Mouse (Mus musculus): ENCODE measurements around the gene Gm5089. TPM values are rescaled to one million over a fixed set of nuclear protein-coding genes. Genes with fewer than 3 reads are reported as not detected.

Gm5089 gene
- polyA plus RNA-seq, 1 experiment, result not detected

DNA sequence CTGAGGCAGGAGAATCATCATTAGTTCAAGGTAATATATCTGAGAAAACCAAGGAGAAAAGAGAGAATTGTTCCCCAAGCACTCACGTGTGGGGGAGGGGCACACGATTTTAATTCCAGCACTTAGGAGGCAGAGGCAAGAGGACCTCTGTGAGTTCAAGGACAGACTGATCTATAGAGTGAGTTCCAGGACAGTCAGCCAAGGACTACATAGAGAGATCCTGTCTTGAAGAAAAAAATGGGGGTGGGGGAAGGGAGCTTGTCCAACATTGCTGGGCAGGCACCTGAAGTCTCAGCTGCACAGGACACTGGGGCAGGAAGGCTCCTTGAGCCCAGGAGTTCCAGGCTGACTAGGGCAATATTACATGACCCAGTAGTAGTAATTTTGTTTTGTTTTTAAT, 36.1 kb downstream of the Gm5089 start:
- H3K27me3 ChIP-seq (ENCODE audit: control insufficient read depth, insufficient read depth, low read length), result no peaks in the 10 kb centered on the region
- WGBS, result 97% methylated on average over 2 of the region's 2 CpGs
- no peak for TF ChIP-seq POLR2A (IDR thresholded peaks at IDR 0.05; ENCODE audit: control insufficient read depth, extremely low read depth, insufficient read depth, low read length, poor library complexity)
- TF ChIP-seq CTCF (IDR thresholded peaks at IDR 0.05; ENCODE audit: borderline replicate concordance, control insufficient read depth, extremely low read depth, insufficient read depth, low read length, poor library complexity), result no peak

DNA sequence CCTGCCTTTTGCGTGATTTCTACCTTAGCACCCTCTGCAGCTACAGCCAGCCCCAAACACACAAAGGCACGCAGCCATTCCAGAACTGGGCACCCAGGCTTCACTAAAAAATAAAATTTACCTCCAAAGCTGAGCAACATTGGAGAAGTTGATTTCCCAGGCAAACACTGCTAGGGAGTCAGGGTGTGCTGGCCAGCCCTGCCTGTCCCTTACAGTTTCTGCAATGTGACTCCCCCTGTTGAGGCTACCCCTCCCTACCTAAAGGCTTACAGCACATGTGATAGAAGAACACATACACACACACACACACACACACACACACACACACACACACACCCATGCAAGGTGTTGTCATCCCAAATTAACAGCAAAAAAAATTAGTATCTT, 37.4 kb downstream of the Gm5089 start:
- WGBS, result 90% methylated on average over 2 of the region's 2 CpGs
- Histone ChIP-seq H3K27ac (ENCODE audit: control insufficient read depth, insufficient read depth, low read length) (no peak overlapping the region), H3K27me3 (ENCODE audit: control insufficient read depth, insufficient read depth, low read length) (no peaks in the 10 kb centered on the region), H3K4me3 (ENCODE audit: control insufficient read depth, insufficient read depth, low read length) (no peak overlapping the region), H3K4me1 (replicated peaks; ENCODE audit: control insufficient read depth, insufficient read depth, low read length) (no peaks in the 10 kb centered on the region), H3K36me3 (ENCODE audit: control insufficient read depth, insufficient read depth, low read length) (no peaks in the 10 kb centered on the region)
- DNase-seq, result no peak
- no peak for TF ChIP-seq POLR2A (IDR thresholded peaks at IDR 0.05; ENCODE audit: control insufficient read depth, extremely low read depth, insufficient read depth, low read length, poor library complexity)

More for the DNA sequence above, 36.1 kb downstream of the Gm5089 start:
- Histone ChIP-seq H3K36me3 (ENCODE audit: control insufficient read depth, insufficient read depth, low read length) (no peaks in the 10 kb centered on the region), H3K4me3 (ENCODE audit: control insufficient read depth, insufficient read depth, low read length) (no peak overlapping the region), H3K4me1 (replicated peaks; ENCODE audit: control insufficient read depth, insufficient read depth, low read length) (no peaks in the 10 kb centered on the region), H3K27ac (ENCODE audit: control insufficient read depth, insufficient read depth, low read length) (no peak overlapping the region)
- no peak for DNase-seq

DNA sequence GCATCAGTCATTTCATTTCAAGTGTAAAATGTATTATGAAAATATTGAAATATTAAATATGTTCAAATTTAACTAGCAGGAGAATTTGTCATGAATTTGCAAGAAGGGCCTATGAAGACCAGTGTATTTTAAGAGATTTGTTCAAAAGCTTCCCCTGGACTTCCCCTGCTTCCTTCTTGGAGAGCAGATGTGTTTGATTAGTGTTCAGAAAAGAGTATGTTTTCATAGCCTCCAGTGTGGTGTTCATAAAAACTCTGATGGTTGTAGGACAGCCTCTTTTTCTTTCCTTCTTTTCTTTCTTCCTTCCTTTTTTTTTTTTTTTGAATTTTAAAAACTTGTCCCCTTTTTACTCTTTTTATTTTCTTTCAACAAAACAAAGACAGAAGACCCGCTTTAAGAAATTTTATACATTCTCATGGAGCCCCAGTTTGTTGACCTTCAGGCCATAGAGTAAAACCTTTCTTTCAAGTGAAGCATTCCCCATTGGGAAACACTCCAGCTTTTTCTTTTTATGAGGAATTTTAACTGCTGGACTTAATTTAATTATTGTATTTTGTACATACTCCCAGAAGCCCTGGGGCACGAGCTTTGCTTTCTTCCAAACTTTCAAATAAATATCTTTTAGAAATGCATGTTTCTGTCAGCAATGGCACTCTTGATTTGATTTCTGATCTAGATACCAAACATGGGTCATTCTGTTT, 37.9 kb downstream of the Gm5089 start:
- TF ChIP-seq CTCF (IDR thresholded peaks at IDR 0.05; ENCODE audit: borderline replicate concordance, control insufficient read depth, extremely low read depth, insufficient read depth, low read length, poor library complexity) (no peak), POLR2A (IDR thresholded peaks at IDR 0.05; ENCODE audit: control insufficient read depth, extremely low read depth, insufficient read depth, low read length, poor library complexity) (no peak)
- Histone ChIP-seq H3K4me3 (ENCODE audit: control insufficient read depth, insufficient read depth, low read length) (no peak overlapping the region), H3K4me1 (replicated peaks; ENCODE audit: control insufficient read depth, insufficient read depth, low read length) (no peaks in the 10 kb centered on the region), H3K27ac (ENCODE audit: control insufficient read depth, insufficient read depth, low read length) (no peak overlapping the region), H3K36me3 (ENCODE audit: control insufficient read depth, insufficient read depth, low read length) (no peaks in the 10 kb centered on the region), H3K27me3 (ENCODE audit: control insufficient read depth, insufficient read depth, low read length) (no peaks in the 10 kb centered on the region)
- 90% methylated on average over 2 of the region's 2 CpGs for WGBS
- DNase-seq, result no peak

DNA sequence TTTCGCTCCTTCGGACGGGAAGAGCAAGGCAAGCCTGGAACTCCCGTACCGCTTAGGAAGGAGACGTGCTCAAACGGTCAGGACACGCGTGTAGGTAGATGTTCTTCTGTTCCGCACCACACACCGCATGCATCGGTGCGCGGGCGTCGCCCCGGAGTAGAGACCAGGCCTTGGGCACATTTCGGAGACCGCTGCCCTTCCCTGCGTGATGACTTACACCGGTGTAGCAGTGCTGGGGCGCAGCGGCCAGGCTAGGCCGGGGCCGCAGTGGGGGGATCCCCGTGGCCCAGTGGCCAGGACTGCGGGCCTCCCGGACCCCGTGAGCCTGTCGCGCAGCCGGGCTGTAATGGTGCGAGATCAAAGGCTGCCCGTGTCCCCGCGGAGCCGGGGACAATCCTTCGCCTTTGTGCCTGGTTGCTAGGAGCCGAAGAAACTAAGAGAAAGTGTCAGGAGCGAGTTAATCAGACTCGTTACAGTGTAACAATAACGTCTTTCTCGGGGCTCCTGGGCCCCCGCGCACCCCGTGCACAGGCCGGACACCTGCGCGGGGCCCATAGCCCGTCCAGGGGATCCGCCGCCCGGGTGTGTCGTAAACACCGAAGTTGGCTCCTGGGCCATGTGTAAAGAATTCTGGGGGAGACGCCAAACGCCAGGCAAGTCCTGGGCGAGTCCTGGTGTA, 44.2 kb downstream of the Gm5089 start:
- no peak overlapping the region for H3K4me3 ChIP-seq (ENCODE audit: control insufficient read depth, insufficient read depth, low read length)
- 4% methylated on average over 58 of the region's 58 CpGs for WGBS

DNA sequence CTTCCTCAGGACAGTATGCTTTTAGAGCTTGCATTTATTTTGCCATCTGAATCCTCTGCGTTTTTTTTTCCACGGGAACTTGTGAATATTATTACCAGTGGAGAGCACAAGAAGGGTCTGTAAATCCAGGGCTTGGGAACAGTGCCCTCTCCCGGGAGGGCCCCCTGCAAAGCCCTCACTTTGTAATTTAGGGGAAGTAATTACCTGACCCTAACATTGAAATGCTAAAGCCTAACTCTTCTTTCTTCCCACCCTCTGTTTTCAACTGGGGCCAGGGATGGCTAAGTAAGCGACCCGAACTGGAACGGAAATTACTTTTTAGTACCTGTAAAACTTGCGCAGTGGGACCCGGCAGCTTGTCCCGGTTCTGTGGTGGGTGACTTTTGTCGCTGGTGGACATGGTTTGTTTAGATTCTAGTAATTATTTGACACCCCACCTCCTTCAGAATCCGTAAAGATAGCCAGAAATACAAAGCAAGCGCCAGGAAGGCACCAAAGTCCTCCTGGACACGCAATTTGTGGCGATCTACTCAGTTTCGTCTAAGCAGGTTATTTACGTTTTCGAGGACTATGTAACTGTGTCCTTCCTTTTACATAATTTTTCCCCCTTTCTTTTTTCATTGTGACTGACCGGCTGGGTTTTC, 44.9 kb downstream of the Gm5089 start:
- peaks cover 12% of the 10 kb centered on the region for H3K27me3 ChIP-seq (ENCODE audit: control insufficient read depth, insufficient read depth, low read length)
- H3K4me1 ChIP-seq (replicated peaks; ENCODE audit: control insufficient read depth, insufficient read depth, low read length), result peaks cover 4% of the 10 kb centered on the region; the same call in 1 of the 2 replicates
- no peaks in the 10 kb centered on the region for H3K36me3 ChIP-seq (ENCODE audit: control insufficient read depth, insufficient read depth, low read length)
- no peak overlapping the region for H3K4me3 ChIP-seq (ENCODE audit: control insufficient read depth, insufficient read depth, low read length)
- no peak for DNase-seq
- no peak overlapping the region for H3K27ac ChIP-seq (ENCODE audit: control insufficient read depth, insufficient read depth, low read length)
- WGBS, result 5% methylated on average over 18 of the region's 18 CpGs
- TF ChIP-seq POLR2A (IDR thresholded peaks at IDR 0.05; ENCODE audit: control insufficient read depth, extremely low read depth, insufficient read depth, low read length, poor library complexity), result no peak
- TF ChIP-seq CTCF (IDR thresholded peaks at IDR 0.05; ENCODE audit: borderline replicate concordance, control insufficient read depth, extremely low read depth, insufficient read depth, low read length, poor library complexity), result no peak

More for the DNA sequence above, 44.2 kb downstream of the Gm5089 start:
- peaks cover 12% of the 10 kb centered on the region for H3K27me3 ChIP-seq (ENCODE audit: control insufficient read depth, insufficient read depth, low read length)
- no peak overlapping the region for H3K27ac ChIP-seq (ENCODE audit: control insufficient read depth, insufficient read depth, low read length)
- TF ChIP-seq POLR2A (IDR thresholded peaks at IDR 0.05; ENCODE audit: control insufficient read depth, extremely low read depth, insufficient read depth, low read length, poor library complexity) (no peak), CTCF (IDR thresholded peaks at IDR 0.05; ENCODE audit: borderline replicate concordance, control insufficient read depth, extremely low read depth, insufficient read depth, low read length, poor library complexity) (no peak)
- no peaks in the 10 kb centered on the region for H3K36me3 ChIP-seq (ENCODE audit: control insufficient read depth, insufficient read depth, low read length)
- no peak for DNase-seq
- H3K4me1 ChIP-seq (replicated peaks; ENCODE audit: control insufficient read depth, insufficient read depth, low read length), result peaks cover 4% of the 10 kb centered on the region; the same call in 1 of the 2 replicates

DNA sequence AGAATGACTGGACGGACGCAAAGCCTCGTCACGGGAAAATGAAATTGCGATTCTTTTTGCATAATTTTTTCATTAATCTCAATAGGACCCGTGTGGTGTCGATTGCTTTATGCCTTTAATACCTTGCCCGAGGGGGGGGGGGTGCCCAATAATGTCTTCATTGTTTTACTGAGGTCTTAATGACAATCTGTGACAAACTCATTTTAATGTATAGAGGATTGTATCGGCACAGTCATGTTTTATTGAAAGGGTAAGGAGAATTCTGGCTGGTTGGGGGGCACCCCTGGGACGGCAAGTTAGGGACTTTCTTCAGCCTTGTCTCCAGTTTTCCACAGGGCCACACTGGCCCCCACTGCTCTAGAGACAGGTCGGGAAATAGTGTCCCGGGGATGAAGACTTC, 45.7 kb downstream of the Gm5089 start:
- WGBS, result 75% methylated on average over 12 of the region's 12 CpGs
- H3K27me3 ChIP-seq (ENCODE audit: control insufficient read depth, insufficient read depth, low read length), result peaks cover 12% of the 10 kb centered on the region
- no peaks in the 10 kb centered on the region for H3K36me3 ChIP-seq (ENCODE audit: control insufficient read depth, insufficient read depth, low read length)
- no peak for DNase-seq
- TF ChIP-seq POLR2A (IDR thresholded peaks at IDR 0.05; ENCODE audit: control insufficient read depth, extremely low read depth, insufficient read depth, low read length, poor library complexity) (no peak), CTCF (IDR thresholded peaks at IDR 0.05; ENCODE audit: borderline replicate concordance, control insufficient read depth, extremely low read depth, insufficient read depth, low read length, poor library complexity) (no peak)
- H3K4me3 ChIP-seq (ENCODE audit: control insufficient read depth, insufficient read depth, low read length), result no peak overlapping the region
- peaks cover 4% of the 10 kb centered on the region; the same call in 1 of the 2 replicates for H3K4me1 ChIP-seq (replicated peaks; ENCODE audit: control insufficient read depth, insufficient read depth, low read length)
- H3K27ac ChIP-seq (ENCODE audit: control insufficient read depth, insufficient read depth, low read length), result no peak overlapping the region
